Mouse (Mus musculus): ENCODE data around the gene Cx3cr1.

Cx3cr1 gene

GRCm38 (mm10) chr9:119852347-119853030 is 217.2 kb downstream of the Cx3cr1 start:
- DNase-seq = no peak

All from cerebellum, adult 11-12 months (tissue).